Mouse (Mus musculus): ENCODE measurements around the gene Gm10322.

The Gm10322 gene

DNA sequence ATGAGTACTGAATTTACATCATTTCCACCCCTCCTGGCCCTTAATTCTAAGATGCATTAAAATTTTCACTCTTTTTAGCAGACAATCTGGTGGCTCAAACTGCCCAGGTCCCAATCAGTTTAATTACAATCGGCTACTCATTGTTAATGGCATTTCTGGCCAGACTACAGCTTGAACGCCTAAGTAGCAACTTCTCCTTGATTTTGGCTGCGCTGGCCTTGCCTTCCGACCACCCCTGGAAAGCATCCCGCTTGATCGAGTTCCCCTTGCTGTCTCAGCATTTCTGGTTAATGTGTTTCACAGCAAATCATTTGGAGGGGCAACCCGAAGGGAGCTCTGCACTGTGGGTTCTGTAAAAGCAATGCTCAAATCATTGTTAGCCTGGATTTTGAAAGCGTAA lies 13.8 kb upstream of the Gm10322 start:
- no peak for DNase-seq (ENCODE audit: low read depth)

GRCm38 (mm10) chr10:59602891-59603290 lies 13.0 kb upstream of the Gm10322 start:
- DNase-seq (ENCODE audit: low read depth): no peak

DNA sequence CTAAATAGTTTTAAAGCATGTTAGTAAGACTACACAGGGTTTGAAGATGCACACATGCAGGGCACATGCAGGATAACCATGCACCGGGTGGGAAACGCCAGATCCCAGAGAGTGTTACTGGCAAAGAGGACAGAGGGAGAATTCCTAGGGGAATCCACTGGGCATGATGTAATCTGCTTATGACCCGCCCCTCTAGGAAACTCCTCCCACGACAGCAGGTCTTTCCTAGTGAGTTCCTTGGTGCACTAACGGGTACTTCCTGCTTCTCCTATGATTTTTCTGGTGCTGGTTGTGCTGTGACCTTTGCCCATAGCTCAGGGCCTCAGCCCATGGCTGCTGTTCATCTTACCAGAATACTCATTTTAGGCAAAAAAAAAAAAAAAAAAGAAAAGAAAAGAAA lies 12.0 kb upstream of the Gm10322 start:
- no peak for DNase-seq (ENCODE audit: low read depth)

DNA sequence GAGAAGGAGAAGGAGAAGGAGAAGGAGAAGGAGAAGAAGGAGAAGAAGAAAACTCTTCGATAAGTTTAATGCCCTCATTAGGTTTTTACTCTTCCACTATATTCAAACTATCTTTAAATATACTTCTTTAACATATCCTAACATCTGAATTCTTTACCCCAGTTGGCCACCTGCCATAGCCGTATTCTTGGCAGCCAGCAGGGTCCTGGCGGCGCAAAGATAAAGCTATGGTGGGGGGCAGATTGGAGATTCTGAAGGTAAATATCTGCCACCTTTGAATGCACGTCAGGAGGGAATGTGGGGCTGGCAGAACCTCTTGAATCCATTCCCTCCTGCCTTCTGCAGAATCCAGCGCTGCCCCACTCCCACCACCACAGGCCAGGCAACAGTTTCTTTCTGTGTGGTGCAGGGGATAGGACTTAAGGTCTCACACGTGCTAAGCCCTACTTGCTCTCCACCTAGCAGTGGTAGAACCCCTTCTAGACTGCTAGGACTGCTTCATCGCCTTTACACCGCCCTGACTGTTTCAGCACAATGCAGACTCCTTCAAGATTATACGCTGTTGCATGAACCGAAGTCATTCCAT lies 10.9 kb upstream of the Gm10322 start:
- no peak for DNase-seq (ENCODE audit: low read depth)

- DNase-seq (ENCODE audit: low read depth): no peak
These were observed 2.6 kb upstream of the Gm10322 start for GRCm38 (mm10) chr10:59613276-59613675.

GRCm38 (mm10) chr10:59614141-59614540 lies 1.7 kb upstream of the Gm10322 start:
- DNase-seq (ENCODE audit: low read depth): no peak

DNA sequence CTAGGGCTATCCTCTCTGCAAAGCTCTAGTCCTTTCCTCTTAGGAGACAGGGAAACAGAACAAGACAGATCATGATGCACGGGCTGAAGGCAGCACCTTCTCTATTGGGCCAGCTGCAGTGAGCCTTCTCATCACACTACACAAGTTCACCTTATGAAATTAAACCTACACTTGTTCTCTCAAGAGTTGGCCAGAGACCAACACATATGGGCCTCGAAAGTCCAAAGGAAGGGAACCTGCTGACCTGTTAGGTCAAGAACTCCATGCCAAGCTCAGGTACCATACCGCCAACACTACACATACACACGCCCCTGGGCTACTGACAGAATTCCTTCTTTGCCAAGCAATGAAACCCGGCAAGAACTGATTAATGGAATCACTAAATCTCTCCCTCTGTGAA lies 452 bp upstream of the Gm10322 start:
- DNase-seq (ENCODE audit: low read depth): peak; percentile 36

DNA sequence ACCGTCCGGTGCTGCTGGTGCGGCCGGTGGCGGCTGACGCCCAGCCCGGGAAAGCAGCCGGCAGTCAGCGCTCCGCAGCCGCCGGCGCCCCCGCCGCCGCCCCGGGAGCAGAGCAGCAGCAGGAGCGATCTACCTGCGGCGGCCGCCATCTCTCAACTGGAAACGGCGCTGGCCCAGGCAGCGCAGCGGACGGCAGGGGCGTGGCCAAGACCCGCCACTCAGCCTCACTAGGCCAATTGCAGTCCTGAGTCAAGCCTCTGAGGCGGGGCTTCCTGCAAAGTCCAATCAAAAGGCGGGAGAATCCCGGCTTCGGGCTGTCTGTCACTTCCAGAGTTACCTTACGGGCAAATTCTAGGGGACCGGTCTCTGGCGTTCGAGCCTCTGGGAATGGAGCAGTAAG lies 659 bp downstream of the Gm10322 start, which contains the start of gene Mcu:
TSS of gene Mcu (minus strand) at position 171 of the 400 bp plus-strand sequence.
- DNase-seq (ENCODE audit: low read depth): peak; percentile 94

GRCm38 (mm10) chr10:59617776-59618175 lies 1.9 kb downstream of the Gm10322 start:
- DNase-seq (ENCODE audit: low read depth): no peak

DNA sequence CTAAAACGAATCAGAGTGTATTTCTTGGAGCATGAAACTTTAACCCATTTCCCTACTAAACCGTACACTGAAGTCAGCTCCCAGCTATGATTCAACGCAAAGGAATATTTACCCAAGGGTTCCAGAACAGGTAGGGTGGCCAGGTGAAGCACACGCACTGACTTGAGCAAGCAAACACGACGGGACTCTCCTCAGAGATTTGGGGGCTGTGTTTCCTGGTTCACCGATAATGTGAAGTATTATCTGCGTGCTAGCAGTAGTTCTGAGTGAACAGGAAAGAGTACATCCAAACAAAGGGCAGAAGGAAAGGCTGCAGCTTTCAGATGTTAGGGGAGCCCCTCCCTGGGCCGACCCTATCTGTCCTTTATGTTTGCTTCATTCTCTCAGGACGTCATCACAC lies 5.5 kb downstream of the Gm10322 start:
- DNase-seq (ENCODE audit: low read depth): no peak

DNA sequence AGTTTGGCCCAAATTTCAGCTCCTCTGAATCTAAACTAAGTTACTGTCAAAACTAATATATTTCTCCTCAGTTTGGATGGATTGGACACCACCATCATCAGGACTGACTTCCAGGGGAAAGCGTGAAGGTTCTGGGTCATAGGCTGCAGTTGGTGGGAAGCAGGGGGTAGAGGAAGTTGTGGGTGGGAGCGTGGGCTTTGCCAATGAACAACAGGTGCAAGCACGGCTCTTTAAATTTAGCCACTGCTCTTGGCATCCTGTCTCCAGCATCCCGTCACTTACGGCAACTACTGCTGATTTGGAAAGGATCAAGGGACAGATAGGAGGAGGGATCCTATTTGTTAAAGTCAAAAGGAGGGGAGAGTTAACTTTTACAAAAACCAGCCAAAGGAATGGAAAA lies 7.6 kb downstream of the Gm10322 start:
- DNase-seq (ENCODE audit: low read depth): no peak

DNA sequence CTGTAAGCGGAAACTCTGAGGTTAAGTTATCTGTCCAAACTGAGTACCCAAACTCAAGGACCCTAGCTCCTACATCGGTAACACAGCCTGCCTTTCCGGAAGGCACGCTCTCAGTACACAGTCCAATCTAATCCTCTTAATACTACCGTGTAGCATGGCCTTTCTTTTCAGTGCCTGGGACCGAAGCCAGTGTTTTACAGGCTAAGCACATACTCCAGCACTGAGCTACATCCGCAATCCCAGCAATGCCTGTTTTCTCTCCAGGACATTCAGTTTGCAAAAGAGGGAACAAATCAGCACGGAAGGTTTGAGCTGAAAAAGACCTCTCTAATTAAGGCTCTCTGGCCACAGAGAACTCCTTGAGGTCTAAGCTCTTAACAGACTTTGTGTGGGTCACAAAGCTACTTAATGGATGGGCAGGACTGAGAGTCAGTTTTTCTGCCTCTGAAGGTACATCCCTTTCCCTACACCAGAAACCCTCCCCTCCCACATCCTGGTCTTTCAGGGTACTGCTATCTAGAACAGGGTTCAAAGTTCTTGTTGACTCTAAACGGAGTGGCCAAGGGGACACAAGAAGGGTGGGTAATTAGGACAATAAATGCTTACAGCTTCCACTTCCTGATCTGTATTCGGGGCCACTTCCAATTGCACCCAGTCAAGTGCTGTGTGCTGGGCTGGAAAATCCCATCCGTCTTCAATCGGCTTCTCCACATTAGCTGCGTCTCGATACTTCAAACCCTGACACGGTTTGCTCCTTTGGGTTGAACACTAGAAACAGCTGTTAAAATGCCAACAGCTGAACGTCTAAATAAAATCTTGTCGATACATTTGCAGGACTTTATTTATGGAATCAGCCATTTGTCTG lies 13.0 kb downstream of the Gm10322 start:
- no peak for DNase-seq (ENCODE audit: low read depth)

DNA sequence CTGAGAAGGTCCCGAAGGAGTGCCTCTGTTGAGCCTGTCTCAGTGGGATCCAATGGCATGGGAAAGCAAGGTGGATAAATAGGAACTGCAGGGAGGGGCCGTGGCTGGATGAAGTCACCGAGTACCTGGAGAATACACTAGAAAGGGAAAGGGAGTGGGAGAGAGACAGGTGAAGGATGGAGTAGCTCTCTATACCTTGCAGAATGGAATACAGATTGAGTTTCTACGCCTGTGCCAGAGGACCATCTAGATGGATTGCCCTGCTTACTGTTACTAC lies 13.6 kb downstream of the Gm10322 start:
- no peak for DNase-seq (ENCODE audit: low read depth)

- no peak for DNase-seq (ENCODE audit: low read depth)
These were observed 20.2 kb downstream of the Gm10322 start for GRCm38 (mm10) chr10:59636048-59636447.

GRCm38 (mm10) chr10:59636751-59637533 lies 21.1 kb downstream of the Gm10322 start:
- DNase-seq (ENCODE audit: low read depth): peak; percentile 80

- no peak for DNase-seq (ENCODE audit: low read depth)
These were observed 21.8 kb downstream of the Gm10322 start for GRCm38 (mm10) chr10:59637596-59638124.

GRCm38 (mm10) chr10:59638576-59638975 lies 22.7 kb downstream of the Gm10322 start:
- no peak for DNase-seq (ENCODE audit: low read depth)

- peak; percentile 80 for DNase-seq (ENCODE audit: low read depth)
These were observed 27.0 kb downstream of the Gm10322 start for GRCm38 (mm10) chr10:59642659-59643377.

DNA sequence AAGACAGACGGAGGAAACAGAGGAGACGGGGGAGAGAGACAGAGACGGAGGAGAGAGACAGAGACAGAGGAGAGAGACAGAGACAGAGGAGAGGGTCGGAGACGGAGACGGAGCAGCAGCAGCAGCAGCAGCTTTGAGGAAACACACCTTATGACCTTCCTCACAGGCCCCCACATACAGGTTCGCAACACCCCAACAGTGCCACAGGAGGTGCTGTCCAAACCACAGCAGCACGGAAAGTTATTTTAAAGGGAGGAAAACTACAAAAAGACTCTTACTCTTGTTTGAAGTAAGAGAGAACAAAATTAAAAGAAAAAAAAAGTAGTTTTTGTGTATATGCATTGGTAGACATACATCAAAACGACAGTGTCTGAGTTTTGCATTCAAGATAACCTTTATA lies 27.8 kb downstream of the Gm10322 start:
- DNase-seq (ENCODE audit: low read depth): peak; percentile 69

GRCm38 (mm10) chr10:59644710-59645109 lies 28.8 kb downstream of the Gm10322 start:
- no peak for DNase-seq (ENCODE audit: low read depth)

- DNase-seq (ENCODE audit: low read depth): no peak
These were observed 29.3 kb downstream of the Gm10322 start for GRCm38 (mm10) chr10:59645153-59645552.

- no peak for DNase-seq (ENCODE audit: low read depth)
These were observed 31.0 kb downstream of the Gm10322 start for GRCm38 (mm10) chr10:59646821-59647378.

All from induced T-regulatory cell, adult 2 months (primary cell).